Mouse (Mus musculus) lung, postnatal 0 days (tissue): ENCODE results near the gene Spata45.

Experiments
- CTCF ChIP-seq: IDR thresholded peaks from 2 replicates; pipeline ENCODE4 v1.5.1; 2016; ENCODE audit warnings: antibody characterized with exemption, mild to moderate bottlenecking
- EP300 ChIP-seq: IDR thresholded peaks from 2 replicates; pipeline ENCODE4 v1.6.1; 2016; ENCODE audit warnings: antibody characterized with exemption, mild to moderate bottlenecking, control low read depth

DNA sequence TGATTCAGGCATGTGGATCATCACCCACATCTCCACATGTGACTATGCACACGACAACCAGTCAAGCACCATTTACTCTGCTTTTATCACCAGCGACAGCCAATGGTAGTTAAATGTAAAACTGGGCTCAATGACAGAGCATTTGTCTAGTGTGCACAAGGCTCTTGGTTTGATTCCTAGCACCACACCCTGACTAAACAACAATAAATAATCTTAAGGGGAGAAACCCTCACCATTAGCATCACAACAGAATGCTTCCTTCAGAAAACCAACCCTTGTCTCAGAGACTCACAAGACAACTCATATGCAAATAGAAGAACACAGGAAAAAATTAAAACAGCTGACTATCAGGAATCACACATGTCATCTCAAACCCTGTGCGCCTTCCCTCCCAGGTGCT lies 22.2 kb upstream of the Spata45 start:
- TF ChIP-seq CTCF (no peak), EP300 (no peak)
